Mouse (Mus musculus) midbrain, embryonic 15.5 days (tissue): ENCODE results near the gene Pex7. TPM values are rescaled to one million over a fixed set of nuclear protein-coding genes. Genes with fewer than 3 reads are reported as not detected.

ENCODE experiments used
- ATAC-seq: fragments of 200-750 bp; cut with Nextera tagmentation; replicated peaks from 2 replicates; pipeline ENCODE4 v1.8.0; 2017; ENCODE audit warnings: moderate TSS enrichment
- H3K27ac ChIP-seq: fragments of 300-500 bp; sonication (generic); 2 replicates; pipeline ENCODE4 v1.5.1; 2015; ENCODE audit warnings: mild to moderate bottlenecking, inconsistent platforms
- H3K27me3 ChIP-seq: fragments of 300-500 bp; sonication (generic); replicated peaks from 2 replicates; pipeline ENCODE4 v1.6.1; 2015; ENCODE audit warnings: inconsistent platforms
- H3K36me3 ChIP-seq: fragments of 300-500 bp; sonication (generic); replicated peaks from 2 replicates; pipeline ENCODE4 v1.6.1; 2015; ENCODE audit warnings: inconsistent platforms
- H3K4me1 ChIP-seq: fragments of 300-500 bp; sonication (generic); 2 replicates; pipeline ENCODE4 v1.6.1; 2015; ENCODE audit warnings: inconsistent platforms
- H3K4me2 ChIP-seq: fragments of 300-500 bp; sonication (generic); 2 replicates; pipeline ENCODE4 v1.6.1; 2015; ENCODE audit warnings: inconsistent platforms, mild to moderate bottlenecking, moderate library complexity
- H3K4me3 ChIP-seq: fragments of 300-500 bp; sonication (generic); 2 replicates; pipeline ENCODE4 v1.5.1; 2015; ENCODE audit warnings: mild to moderate bottlenecking, inconsistent platforms
- H3K9ac ChIP-seq: fragments of 300-500 bp; sonication (generic); 2 replicates; pipeline ENCODE4 v1.6.1; 2015; ENCODE audit warnings: mild to moderate bottlenecking, inconsistent platforms
- H3K9me3 ChIP-seq: fragments of 300-500 bp; sonication (generic); 2 replicates; pipeline ENCODE4 v1.6.1; 2016; ENCODE audit warnings: inconsistent platforms
- WGBS: fragments of 180-500 bp; shearing (Covaris S2); methylation state at CpG from one replicate; pipeline ENCODE4 v1.1.7; 2015; ENCODE audit warnings: mixed read lengths; 5-methylcytosine and 5-hydroxymethylcytosine counted together
- polyA plus RNA-seq: library from polyadenylated mRNA; unstranded; fragments of >200 nt; fragmentation: Nextera tagmentation; extraction: Ambion mirVana; gene quantifications from 2 replicates; pipeline ENCODE4 v1.2.1, GENCODE M21; 2015

Pex7 gene
- polyA plus RNA-seq, 1 experiment from 2014 or later: 27.4 TPM

- no peak overlapping the region for H3K4me2 ChIP-seq
- H3K4me1 ChIP-seq: no peaks in the 10 kb centered on the region
- H3K27me3 ChIP-seq: no peaks in the 10 kb centered on the region
- peak; percentile 58 for ATAC-seq
- H3K9me3 ChIP-seq: no peaks in the 10 kb centered on the region
- H3K27ac ChIP-seq: no peak overlapping the region
- no peak overlapping the region for H3K9ac ChIP-seq
- 52% methylated on average over 16 of the region's 16 CpGs for WGBS
- no peaks in the 10 kb centered on the region for H3K36me3 ChIP-seq
- no peak overlapping the region for H3K4me3 ChIP-seq
These were observed 88.7 kb downstream of the Pex7 start for GRCm38 (mm10) chr10:19818723-19819355.

DNA sequence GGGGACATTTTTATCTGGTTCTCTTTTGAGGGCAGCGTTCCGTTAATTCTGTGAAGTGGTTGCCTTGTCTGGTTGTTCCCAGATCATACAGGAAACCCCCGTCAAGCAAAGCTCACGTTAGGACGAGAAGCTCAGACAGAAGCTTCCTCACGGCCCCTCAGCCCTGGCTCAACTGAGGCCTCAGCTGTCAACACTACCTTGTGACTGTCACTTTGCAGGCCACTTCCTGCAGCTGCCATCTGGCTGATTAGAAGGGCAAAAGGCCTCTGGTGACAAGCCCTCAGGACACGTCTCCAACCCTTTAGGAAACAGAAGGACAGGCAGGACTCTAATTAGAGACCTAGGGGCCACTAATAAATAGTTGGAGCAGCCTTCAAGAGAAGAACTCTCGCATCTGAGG lies 92.1 kb downstream of the Pex7 start:
- Histone ChIP-seq H3K36me3 (no peaks in the 10 kb centered on the region), H3K27ac (no peak overlapping the region), H3K9ac (no peak overlapping the region), H3K9me3 (no peaks in the 10 kb centered on the region), H3K4me3 (no peak overlapping the region), H3K4me2 (no peak overlapping the region), H3K4me1 (no peaks in the 10 kb centered on the region), H3K27me3 (no peaks in the 10 kb centered on the region)
- WGBS: 55% methylated on average over 8 of the region's 8 CpGs
- ATAC-seq: no peak

GRCm38 (mm10) chr10:19811436-19812172 lies 95.9 kb downstream of the Pex7 start:
- no peaks in the 10 kb centered on the region for H3K27me3 ChIP-seq
- H3K4me1 ChIP-seq: no peaks in the 10 kb centered on the region
- H3K9me3 ChIP-seq: no peaks in the 10 kb centered on the region
- no peak overlapping the region for H3K4me3 ChIP-seq
- no peak overlapping the region for H3K9ac ChIP-seq
- H3K4me2 ChIP-seq: no peak overlapping the region
- no peaks in the 10 kb centered on the region for H3K36me3 ChIP-seq
- ATAC-seq: no peak; the same call in 1 of the 2 replicates
- WGBS: 56% methylated on average over 9 of the region's 9 CpGs
- no peak overlapping the region for H3K27ac ChIP-seq

- WGBS: 87% methylated on average over 7 of the region's 7 CpGs
- no peaks in the 10 kb centered on the region for H3K36me3 ChIP-seq
- H3K9me3 ChIP-seq: no peaks in the 10 kb centered on the region
- no peak overlapping the region for H3K27ac ChIP-seq
- H3K9ac ChIP-seq: no peak overlapping the region
- H3K4me2 ChIP-seq: no peak overlapping the region
- H3K4me1 ChIP-seq: no peaks in the 10 kb centered on the region
- no peaks in the 10 kb centered on the region for H3K27me3 ChIP-seq
- no peak overlapping the region for H3K4me3 ChIP-seq
- no peak for ATAC-seq
These were observed 102.7 kb downstream of the Pex7 start for GRCm38 (mm10) chr10:19804763-19805162.

Other genes starting within 250 kb of the Pex7 start
- gene Il20ra, start 195.1 kb downstream of the Pex7 start, polyA plus RNA-seq: 0.49 and 0.50 TPM in 2 replicates
- 2.2 TPM in 2 replicates for gene Slc35d3, start 56.2 kb downstream of the Pex7 start, polyA plus RNA-seq
- gene Map3k5, start 26.8 kb upstream of the Pex7 start, polyA plus RNA-seq: 1.1 and 1.3 TPM in 2 replicates
- 6.6 and 7.7 TPM in 2 replicates for gene Map7, start 240.8 kb upstream of the Pex7 start, polyA plus RNA-seq